Mouse (Mus musculus): ENCODE results near the gene Commd7.

DNA sequence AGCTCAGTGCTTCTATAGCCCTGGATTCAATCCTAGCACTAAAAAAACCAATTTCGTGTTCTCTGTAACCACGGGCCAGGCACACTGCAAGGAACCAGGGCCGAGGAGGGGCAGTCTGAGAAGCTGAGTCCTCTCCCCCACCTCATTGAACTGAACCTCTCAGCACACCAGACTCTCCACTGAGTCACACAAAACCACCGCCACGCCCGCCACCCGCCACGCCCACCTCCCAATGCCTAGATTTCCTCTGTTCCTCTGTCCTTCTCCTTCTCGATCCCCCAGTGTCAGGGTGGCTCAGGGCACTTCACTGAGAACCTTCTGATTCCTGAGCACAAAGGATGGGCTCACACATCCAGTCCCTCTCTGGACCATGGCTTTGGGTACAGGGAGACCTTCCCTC lies 59.5 kb downstream of the Commd7 start:
- TF ChIP-seq CTCF (IDR thresholded peaks at IDR 0.05; ENCODE audit: extremely low read depth, insufficient read depth, insufficient read length, insufficient replicate concordance) (no peak), POLR2A (IDR thresholded peaks at IDR 0.05; ENCODE audit: low read depth, low read length) (no peak)

Measured in spleen, adult 2 months (tissue).